Mouse (Mus musculus): ENCODE measurements around the gene Trim44.

GRCm38 (mm10) chr2:102290041-102290440, 117.6 kb downstream of the Trim44 start:
- TF ChIP-seq CTCF (IDR thresholded peaks at IDR 0.05; ENCODE audit: low read depth) (peak; percentile 81), EP300 (IDR thresholded peaks at IDR 0.05; ENCODE audit: low read depth) (no peak)
